21 mouse cellular contexts compared by ENCODE assay signal in the genomic region with DNA sequence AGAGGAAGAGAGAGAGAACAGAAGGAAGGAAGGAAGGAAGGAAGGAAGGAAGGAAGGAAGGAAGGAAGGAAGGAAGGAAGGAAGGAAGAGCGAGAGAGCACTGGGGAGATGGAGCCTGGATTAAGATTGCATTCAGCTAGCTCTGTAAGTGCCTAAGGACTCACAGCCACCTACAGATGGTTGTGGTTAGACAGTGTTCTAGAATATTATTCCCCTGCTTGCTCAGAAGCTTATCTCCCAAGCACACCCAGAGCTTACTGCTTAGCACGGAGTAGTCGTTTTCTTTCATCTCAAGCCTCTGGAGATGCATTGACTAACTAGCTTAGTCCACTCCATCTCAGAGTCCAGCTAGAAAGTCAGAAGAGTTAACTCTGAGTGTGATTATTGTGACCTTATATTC.
A peak's percentile ranks its signal among the peaks of the same experiment; 100 is the strongest.
DNase-seq lines count a peak whose midpoint lies in the region; ATAC-seq and TF ChIP-seq lines count a peak whose summit lies in the region.
"Had no signal": no experiment of that assay in that cellular context is flagged by ENCODE, and none has a peak within 500 bp of the region (broad histone marks: within the 10 kb centered on the region; RNA-seq: fewer than 3 reads in every experiment).

No protein-coding gene starts in this region.

- H3K27me3 ChIP-seq in liver, embryonic 14.5 days (ENCODE audit: control insufficient read depth, insufficient read depth, low read length): no peaks in the 10 kb centered on the region
- H3K27me3 ChIP-seq in liver, embryonic 12.5 days (replicated peaks): no peaks in the 10 kb centered on the region
- no peaks in the 10 kb centered on the region for H3K27me3 ChIP-seq in intestine, postnatal 0 days (replicated peaks; ENCODE audit: control insufficient read depth, insufficient read depth, low read length)
- H3K27me3 ChIP-seq: forebrain, embryonic 13.5 days; heart, embryonic 12.5 days had no signal

- 20% methylated on average over 3 of the region's 3 CpGs for WGBS in liver, embryonic 14.5 days (ENCODE audit: insufficient replicate concordance)
- 45% methylated on average over 3 of the region's 3 CpGs for WGBS in liver, embryonic 12.5 days (ENCODE audit: insufficient replicate concordance)
- WGBS in intestine, postnatal 0 days: 61% methylated on average over 3 of the region's 3 CpGs

- DNase-seq in liver, embryonic 14.5 days (ENCODE audit: low read depth in 3 of 3, low spot score in 3 of 3): no peak
- DNase-seq in NIH3T3 (ENCODE audit: low read depth): peak; percentile 27
- DNase-seq in cerebellum, adult 11-12 months: no peak
- DNase-seq: adrenal gland, postnatal 10 days; B cell, adult 2 months; cerebellum, adult 18-20 months; cerebellum, adult 9-11 months; cerebellum, postnatal 36 days; forebrain, postnatal 0 days; gastrocnemius, postnatal 36 days; heart, adult 2 months had no signal

- no peak overlapping the region for H3K27ac ChIP-seq in liver, embryonic 14.5 days
- H3K27ac ChIP-seq in liver, embryonic 12.5 days: no peak overlapping the region
- H3K27ac ChIP-seq in intestine, postnatal 0 days (ENCODE audit: low read depth, low read length): no peak overlapping the region
- H3K27ac ChIP-seq: embryonic facial prominence, embryonic 10.5 days; forebrain, embryonic 13.5 days; heart, adult 2 months; hindbrain, embryonic 10.5 days; hindbrain, embryonic 14.5 days had no signal

- H3K9ac ChIP-seq in liver, embryonic 14.5 days (replicated peaks): no peak overlapping the region
- no peak overlapping the region for H3K9ac ChIP-seq in liver, embryonic 12.5 days
- no peak overlapping the region for H3K9ac ChIP-seq in intestine, postnatal 0 days (ENCODE audit: low read depth, low read length)
- H3K9ac ChIP-seq: forebrain, embryonic 13.5 days; forebrain, postnatal 0 days; heart, embryonic 12.5 days; hindbrain, embryonic 14.5 days had no signal

- no peak overlapping the region for H3K4me2 ChIP-seq in liver, embryonic 14.5 days (ENCODE audit: low read depth)
- no peak overlapping the region for H3K4me2 ChIP-seq in liver, embryonic 12.5 days
- no peak overlapping the region for H3K4me2 ChIP-seq in intestine, postnatal 0 days (replicated peaks; ENCODE audit: low read depth)
- H3K4me2 ChIP-seq: forebrain, embryonic 13.5 days; heart, embryonic 12.5 days; hindbrain, embryonic 14.5 days had no signal

- ATAC-seq in liver, embryonic 14.5 days (ENCODE audit: insufficient read depth): peak; percentile 37; the same call in 1 of the 2 replicates
- no peak for ATAC-seq in liver, embryonic 12.5 days
- ATAC-seq in common myeloid progenitor, adult 5-6 weeks (replicated peaks; ENCODE audit: low read depth, poor library complexity, severe bottlenecking): peak; percentile 76
- ATAC-seq in intestine, postnatal 0 days: no peak
- ATAC-seq: CD4-positive, CD25-positive, alpha-beta regulatory T cell, adult 4 months; forebrain, embryonic 13.5 days; forebrain, postnatal 0 days had no signal

- TF ChIP-seq EP300 in liver, embryonic 14.5 days (IDR thresholded peaks at IDR 0.05; ENCODE audit: low read depth): no peak

- no peaks in the 10 kb centered on the region for H3K9me3 ChIP-seq in liver, embryonic 14.5 days (ENCODE audit: control insufficient read depth, low read length)
- H3K9me3 ChIP-seq in liver, embryonic 12.5 days (replicated peaks): no peaks in the 10 kb centered on the region
- no peaks in the 10 kb centered on the region for H3K9me3 ChIP-seq in intestine, postnatal 0 days (ENCODE audit: control insufficient read depth)
- H3K9me3 ChIP-seq: embryonic facial prominence, embryonic 10.5 days; forebrain, embryonic 13.5 days; heart, embryonic 12.5 days; hindbrain, embryonic 10.5 days had no signal

- TF ChIP-seq CTCF in liver, embryonic 14.5 days (IDR thresholded peaks at IDR 0.05; ENCODE audit: low read depth): no peak
- TF ChIP-seq CTCF in intestine, postnatal 0 days (IDR thresholded peaks at IDR 0.05; ENCODE audit: low read depth): no peak

- no peaks in the 10 kb centered on the region for H3K4me1 ChIP-seq in liver, embryonic 14.5 days (replicated peaks; ENCODE audit: control insufficient read depth in 2 of 2, insufficient read depth in 2 of 2, low read length in 1 of 2)
- H3K4me1 ChIP-seq in liver, embryonic 12.5 days: no peaks in the 10 kb centered on the region
- no peaks in the 10 kb centered on the region for H3K4me1 ChIP-seq in intestine, postnatal 0 days (replicated peaks; ENCODE audit: control insufficient read depth, insufficient read depth, low read length)
- H3K4me1 ChIP-seq: embryonic facial prominence, embryonic 10.5 days; forebrain, embryonic 13.5 days; heart, embryonic 12.5 days; hindbrain, embryonic 10.5 days had no signal

- no peaks in the 10 kb centered on the region for H3K36me3 ChIP-seq in liver, embryonic 14.5 days (replicated peaks; ENCODE audit: control insufficient read depth, insufficient read depth, low read depth)
- H3K36me3 ChIP-seq in liver, embryonic 12.5 days: no peaks in the 10 kb centered on the region
- H3K36me3 ChIP-seq in intestine, postnatal 0 days (ENCODE audit: control insufficient read depth, insufficient read depth): no peaks in the 10 kb centered on the region
- H3K36me3 ChIP-seq: G1E; heart, embryonic 12.5 days had no signal

- H3K4me3 ChIP-seq in liver, embryonic 14.5 days (ENCODE audit: insufficient read depth in 1 of 2, low read depth in 2 of 2, low read length in 2 of 2): no peak overlapping the region
- H3K4me3 ChIP-seq in liver, embryonic 12.5 days: no peak overlapping the region
- H3K4me3 ChIP-seq in intestine, postnatal 0 days (ENCODE audit: low read depth, low read length): no peak overlapping the region
- H3K4me3 ChIP-seq: embryonic facial prominence, embryonic 10.5 days; forebrain, embryonic 13.5 days; heart, adult 2 months; heart, embryonic 12.5 days; hindbrain, embryonic 10.5 days had no signal

Comparison
In these comparisons a context has a peak if more than half of its experiments do, and no peak if none do; other contexts are left out.
1. ATAC-seq: peak in liver, embryonic 14.5 days (single experiment) and common myeloid progenitor, adult 5-6 weeks (single experiment); none in liver, embryonic 12.5 days (single experiment) and intestine, postnatal 0 days (single experiment).